Mouse (Mus musculus) erythroid progenitor cell, adult 5-6 weeks (primary cell): Measurements from ENCODE around the gene Znrf3. TPM values are rescaled to one million over a fixed set of nuclear protein-coding genes. Genes with fewer than 3 reads are reported as not detected.

Experiments used
- ATAC-seq: replicated peaks from 2 replicates; pipeline ENCODE4 v1.8.0; 2016; ENCODE audit warnings: moderate number of reproducible peaks, mild to moderate bottlenecking, moderate TSS enrichment, inconsistent platforms; ENCODE audit not compliant: poor library complexity, low FRiP score, severe bottlenecking
- total RNA-seq, 2 experiments: library from RNA; stranded (forward) in 1 of 2; stranded (reverse) in 1 of 2; fragments of 150-400 nt in 1 of 2; fragments of 186-747, 209-891 nt in 1 of 2; gene quantifications; 2 replicates each; pipeline versions ENCODE4 v1.2.3 to v1.2.4; 2015 to 2017; ENCODE audit warnings: low replicate concordance in 2 of 2

Gene Znrf3
- total RNA-seq, 2 experiments from 2014 or later, result 1.1 to 2.1 TPM

- no peak for ATAC-seq
Observed at GRCm38 (mm10) chr11:5277307-5277971, 167.2 kb downstream of the Znrf3 start.

DNA sequence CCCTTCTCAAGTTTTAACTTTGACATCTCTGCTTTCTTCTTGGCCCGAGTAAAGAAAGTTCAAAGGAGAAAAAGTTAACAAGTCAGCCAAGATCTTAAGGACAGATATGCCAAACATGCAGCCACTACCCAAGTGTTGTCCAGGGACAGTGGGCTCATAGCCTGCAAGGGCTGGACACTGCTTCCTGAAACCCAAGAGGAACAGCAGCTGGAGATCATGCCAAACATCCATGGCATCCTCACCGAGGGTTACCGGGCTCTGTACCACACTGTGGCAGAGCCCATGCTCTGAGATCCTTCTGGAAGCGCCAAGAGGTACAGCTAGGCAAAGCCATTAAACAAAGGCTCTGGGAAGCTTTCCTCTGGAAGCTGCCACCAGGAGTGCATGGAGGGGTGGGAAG is 169.4 kb downstream of the Znrf3 start:
- no peak for ATAC-seq

GRCm38 (mm10) chr11:5272536-5273234 is 172.0 kb downstream of the Znrf3 start:
- no peak for ATAC-seq

DNA sequence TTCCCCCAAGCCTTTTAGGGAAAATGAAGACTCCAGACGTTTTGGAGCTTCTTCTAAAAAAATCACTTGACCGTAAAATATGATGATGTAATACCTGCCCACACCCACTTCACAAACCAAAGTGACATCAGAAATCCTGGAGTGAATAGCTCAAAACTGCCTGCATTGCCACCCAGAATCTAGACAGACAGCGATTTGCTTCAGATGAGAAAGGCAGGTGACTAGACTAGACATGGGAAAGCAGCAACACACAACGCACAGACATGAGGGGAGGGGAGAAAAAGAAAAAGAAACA is 172.6 kb downstream of the Znrf3 start:
- ATAC-seq, result no peak

GRCm38 (mm10) chr11:5271274-5272065 is 173.2 kb downstream of the Znrf3 start:
- no peak for ATAC-seq

DNA sequence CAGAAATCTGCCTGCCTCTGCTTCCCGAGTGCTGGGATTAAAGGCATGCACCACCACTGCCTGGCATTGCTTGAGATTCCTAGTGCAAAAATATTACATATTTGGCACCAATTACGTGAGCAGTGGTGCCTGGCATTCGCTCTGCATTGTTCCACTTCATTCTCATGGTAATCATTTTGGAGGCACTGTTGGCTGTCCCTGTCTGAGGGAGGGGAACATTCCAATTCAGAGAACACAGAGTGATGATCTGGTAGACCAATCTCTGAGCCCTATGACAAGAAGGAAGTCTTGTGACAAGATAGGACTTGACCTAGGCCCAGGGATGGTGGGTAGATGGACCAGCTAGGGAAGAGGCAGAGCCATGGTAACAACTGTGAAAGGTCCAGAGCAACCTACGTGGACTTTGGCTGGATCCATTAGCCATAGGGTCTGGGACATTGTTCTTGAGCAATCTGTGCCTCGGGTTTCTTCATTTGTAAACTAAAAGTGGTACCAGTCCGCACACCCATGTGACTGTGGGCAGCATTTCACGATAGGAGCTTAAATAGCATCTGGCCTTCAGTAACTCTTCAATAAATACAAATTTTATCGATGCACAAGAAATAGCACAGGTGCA is 174.7 kb downstream of the Znrf3 start:
- ATAC-seq, result no peak

DNA sequence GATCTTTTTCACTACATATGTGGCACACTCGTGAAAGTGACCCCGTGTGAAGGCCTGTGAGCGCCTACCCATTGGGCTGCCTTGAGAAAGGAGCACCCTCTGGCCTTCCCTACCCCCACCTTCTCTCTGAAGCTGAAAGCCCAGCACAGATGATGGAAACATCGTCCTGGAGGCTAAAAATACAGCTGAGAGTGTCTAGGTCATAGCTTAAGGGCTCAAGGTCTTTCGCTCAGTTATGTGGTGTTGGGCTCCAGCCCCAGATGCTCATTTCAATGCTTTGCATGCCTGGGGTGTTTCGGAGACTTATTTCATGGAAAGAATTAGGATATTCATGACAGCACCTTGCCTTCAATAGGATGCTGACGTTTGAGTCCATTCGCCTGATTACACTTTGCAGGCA is 178.9 kb downstream of the Znrf3 start:
- ATAC-seq, result no peak

DNA sequence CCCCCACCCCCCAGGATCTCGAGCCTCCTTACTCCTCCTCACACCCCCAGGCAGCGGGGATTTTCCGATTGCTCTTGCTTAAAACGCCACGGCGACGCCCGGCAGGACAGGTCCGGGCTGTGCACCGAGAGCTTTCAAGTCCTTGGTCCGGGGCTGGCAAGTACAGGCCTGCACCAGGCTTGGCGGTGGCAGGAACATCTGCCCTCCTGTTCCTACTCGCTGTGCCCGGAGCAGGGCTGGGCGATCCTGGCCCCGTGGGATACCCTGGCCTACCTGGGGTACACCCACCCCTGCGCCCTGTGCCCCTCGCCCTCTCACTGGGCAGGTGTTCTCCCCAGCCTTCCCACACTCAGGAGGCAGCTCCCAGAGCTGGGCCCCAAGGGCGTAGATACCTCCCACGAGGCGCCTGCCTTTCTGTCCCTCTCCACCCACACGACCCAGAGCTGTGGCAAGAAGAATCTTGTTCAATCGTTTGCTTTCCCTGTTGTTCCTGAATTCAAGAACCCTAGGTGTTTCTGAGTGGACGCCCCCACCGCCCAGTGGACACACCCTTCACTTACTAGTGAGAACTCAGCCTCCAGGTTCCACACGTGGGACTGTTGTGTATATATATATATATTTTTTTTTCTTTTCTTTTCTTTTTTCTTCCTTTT is 181.4 kb downstream of the Znrf3 start:
- ATAC-seq, result no peak

DNA sequence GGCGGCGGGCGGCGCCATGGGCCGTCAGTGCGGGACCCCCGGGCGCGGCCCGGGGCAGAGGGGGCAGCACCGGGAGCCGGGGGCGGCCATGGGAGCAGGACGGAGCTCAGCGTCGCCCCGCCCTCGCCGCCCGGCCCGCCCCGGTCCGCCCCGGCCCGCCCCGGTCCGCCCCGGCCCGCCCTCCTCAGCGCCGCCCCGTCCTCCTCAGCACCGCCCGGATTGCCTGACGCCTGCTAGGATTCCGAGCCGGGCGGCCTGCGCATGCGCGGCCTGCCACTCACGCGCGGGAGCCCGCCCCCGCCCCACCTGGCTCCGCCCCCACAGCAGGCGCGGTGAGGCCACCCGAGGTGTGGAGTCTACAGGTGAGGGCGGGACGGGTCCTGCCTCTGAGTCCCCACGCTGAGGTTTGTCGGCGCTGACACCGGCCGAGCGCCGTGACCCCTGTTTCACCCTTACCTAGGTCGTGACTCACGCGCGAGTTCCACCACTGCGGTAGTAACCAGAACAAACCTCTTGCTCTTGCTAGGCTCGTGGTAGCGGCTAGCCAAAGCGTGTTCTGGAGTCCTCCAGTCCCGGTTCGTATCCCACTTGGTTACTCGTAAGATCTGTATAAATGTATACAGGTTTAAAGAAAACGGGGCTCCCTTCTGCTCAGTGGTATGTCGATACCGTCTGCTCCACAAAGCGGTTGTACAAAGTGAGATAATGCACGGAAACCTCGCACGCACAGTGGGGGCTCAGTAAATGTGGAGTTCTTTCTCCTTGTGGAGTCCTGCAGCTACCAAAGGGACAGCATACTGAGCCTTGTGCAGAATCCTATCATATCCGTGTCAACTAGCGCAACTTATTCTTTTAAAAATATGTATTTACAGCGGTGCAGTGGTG is 182.9 kb downstream of the Znrf3 start, which contains the start of gene Kremen1:
TSS of gene Kremen1 (minus strand) at position 51 of the 885 bp plus-strand sequence.
- ATAC-seq, result peak; percentile 93

DNA sequence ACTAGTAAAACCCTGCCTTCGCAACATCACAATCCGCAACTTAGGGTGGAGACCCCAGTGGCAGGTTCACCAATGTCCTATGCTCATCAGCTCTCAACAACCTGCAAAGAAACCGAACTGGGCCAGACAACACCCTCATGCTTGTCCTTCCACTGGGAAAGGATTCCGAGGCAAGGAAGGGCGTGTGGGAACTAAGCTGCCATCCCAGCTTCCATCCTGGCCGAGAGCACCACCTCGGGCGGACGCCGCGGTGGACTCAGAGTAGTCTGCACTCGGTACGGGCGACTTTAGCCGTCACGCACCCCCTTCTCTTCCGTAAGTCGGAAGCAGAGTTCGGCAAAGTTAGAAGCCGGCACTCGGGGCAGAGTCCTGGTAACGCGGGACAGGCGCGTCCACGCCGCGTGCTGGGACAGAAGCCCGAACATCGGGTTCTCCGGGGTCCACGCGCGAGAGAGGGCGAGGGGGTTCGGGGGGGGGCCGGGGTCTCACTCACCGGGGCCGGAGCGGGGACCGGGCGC is 183.6 kb downstream of the Znrf3 start:
- no peak for ATAC-seq

- ATAC-seq, result no peak
Observed at GRCm38 (mm10) chr11:5259944-5260598, 184.6 kb downstream of the Znrf3 start.

DNA sequence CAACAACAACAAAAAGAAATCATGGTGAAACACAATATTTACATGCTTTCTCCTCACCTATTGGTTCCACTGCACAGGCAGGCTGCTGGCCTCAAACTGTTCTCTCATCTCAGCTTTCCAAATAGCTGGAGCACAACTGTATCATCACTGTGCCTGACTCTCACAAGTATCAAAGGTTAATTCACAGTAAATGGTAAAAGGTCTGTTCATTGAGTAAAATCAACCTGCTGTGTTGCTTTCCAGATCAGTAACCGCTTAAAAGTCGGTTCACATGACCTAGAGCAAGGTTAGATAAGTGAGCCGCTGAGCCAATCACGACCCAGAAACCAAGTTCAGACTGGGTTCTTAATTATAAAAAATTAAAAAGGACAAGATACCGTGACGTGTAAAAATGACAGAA is 186.6 kb downstream of the Znrf3 start:
- no peak for ATAC-seq

DNA sequence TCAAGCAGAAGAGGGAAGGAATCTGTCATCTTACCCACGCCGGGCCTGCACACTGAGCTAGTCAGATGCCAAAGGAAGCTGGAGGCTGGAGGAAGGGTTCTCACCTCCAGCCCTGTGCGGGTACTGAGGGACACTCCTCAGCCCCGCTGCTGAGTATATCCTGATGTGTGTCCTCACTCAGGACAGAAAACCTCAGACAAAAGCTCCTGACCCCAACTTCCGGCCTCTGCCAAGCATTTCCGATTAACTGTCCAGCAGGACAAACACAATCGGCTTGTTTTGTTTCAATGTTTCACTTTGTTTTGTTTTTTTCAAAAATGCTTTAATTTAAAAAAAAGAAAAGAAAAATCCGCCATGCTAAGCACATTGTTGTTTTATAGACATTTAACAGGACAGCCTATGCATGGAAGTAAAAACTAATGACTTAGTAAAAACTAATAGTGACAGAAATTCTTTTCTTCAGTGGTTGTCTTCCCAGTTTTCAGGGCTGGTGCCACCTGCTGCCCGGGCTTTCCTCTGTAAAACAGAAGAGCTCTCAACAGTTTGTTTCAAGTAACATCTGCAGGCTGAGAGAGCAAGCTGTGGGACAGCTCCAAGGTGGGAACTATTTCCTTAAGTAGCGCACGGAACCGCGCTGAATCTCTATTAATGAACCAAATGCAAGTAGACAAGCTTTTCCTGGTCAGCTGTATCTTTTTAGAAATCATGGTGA is 187.3 kb downstream of the Znrf3 start:
- ATAC-seq, result no peak

GRCm38 (mm10) chr11:5255509-5256014 is 189.1 kb downstream of the Znrf3 start:
- no peak for ATAC-seq

- no peak for ATAC-seq
Observed at GRCm38 (mm10) chr11:5254016-5254415, 190.6 kb downstream of the Znrf3 start.

- no peak for ATAC-seq
Observed at GRCm38 (mm10) chr11:5253528-5253927, 191.1 kb downstream of the Znrf3 start.

GRCm38 (mm10) chr11:5252727-5253126 is 191.9 kb downstream of the Znrf3 start:
- no peak for ATAC-seq

DNA sequence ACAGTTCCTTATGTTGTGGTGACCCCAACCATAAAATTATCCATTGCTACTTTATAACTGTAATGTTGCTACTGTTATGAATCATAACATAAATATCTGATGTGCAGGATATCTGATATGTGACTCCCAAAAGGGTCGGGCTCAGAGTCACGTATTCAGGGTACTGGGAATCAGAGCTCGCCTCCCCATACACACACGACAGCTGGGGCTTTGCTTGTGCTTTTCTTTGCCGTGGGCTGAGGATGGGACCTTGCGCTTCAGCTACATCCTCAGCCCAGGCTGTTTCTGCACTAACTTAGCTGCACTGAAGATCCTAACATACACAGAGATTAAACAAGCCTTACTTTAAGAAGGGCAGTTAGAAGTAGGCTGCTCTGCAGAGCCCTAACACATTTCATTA is 193.5 kb downstream of the Znrf3 start:
- no peak for ATAC-seq
